Mouse (Mus musculus): Measurements from ENCODE around the gene 1700023F06Rik. TPM values are rescaled to one million over a fixed set of nuclear protein-coding genes. Genes with fewer than 3 reads are reported as not detected.

The 1700023F06Rik gene
- polyA plus RNA-seq, 1 experiment from 2014 or later: not detected

DNA sequence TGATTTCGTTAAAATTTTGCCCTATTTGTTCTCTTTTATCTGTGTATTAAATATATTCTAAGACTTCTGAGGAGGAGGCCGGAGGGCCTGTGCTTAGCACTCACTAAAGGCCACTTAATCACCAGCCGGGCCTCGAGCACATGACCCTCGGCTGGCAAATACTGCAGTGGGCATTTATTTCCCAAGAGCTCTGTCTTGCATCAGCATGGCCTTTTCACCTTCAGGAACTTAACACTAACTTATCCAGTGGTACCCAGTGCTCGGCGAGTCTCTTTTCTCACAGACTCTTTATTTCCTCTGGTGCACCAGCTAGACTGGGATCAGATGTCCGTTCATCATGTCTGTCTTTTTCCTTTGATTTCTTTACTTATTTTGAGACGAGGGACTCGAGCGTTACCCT lies 47.6 kb downstream of the 1700023F06Rik start:
- Histone ChIP-seq H3K36me3 (no peaks in the 10 kb centered on the region), H3K4me1 (peaks cover 19% of the 10 kb centered on the region), H3K9me3 (no peaks in the 10 kb centered on the region), H3K9ac (no peak overlapping the region), H3K27me3 (replicated peaks) (no peaks in the 10 kb centered on the region), H3K4me2 (no peak overlapping the region), H3K4me3 (no peak overlapping the region), H3K27ac (replicated peaks) (no peak overlapping the region)
- WGBS: 87% methylated on average over 11 of the region's 11 CpGs
- no peak for ATAC-seq (ENCODE audit: extremely low read depth, insufficient number of reproducible peaks, low FRiP score, low TSS enrichment)

GRCm38 (mm10) chr11:103158621-103159478 lies 49.5 kb downstream of the 1700023F06Rik start:
- Histone ChIP-seq H3K27me3 (replicated peaks) (no peaks in the 10 kb centered on the region), H3K4me3 (peak overlapping the region; percentile 49), H3K9ac (peak overlapping the region; percentile 72), H3K4me2 (peak overlapping the region; percentile 75), H3K4me1 (peaks cover 14% of the 10 kb centered on the region), H3K9me3 (no peaks in the 10 kb centered on the region), H3K27ac (replicated peaks) (peak overlapping the region; percentile 63; the same call in 1 of the 2 replicates), H3K36me3 (no peaks in the 10 kb centered on the region)
- under 1% methylated on average over 25 of the region's 25 CpGs for WGBS
- ATAC-seq (ENCODE audit: extremely low read depth, insufficient number of reproducible peaks, low FRiP score, low TSS enrichment): peak; percentile 88

- no peaks in the 10 kb centered on the region for H3K36me3 ChIP-seq
- H3K27me3 ChIP-seq (replicated peaks): no peaks in the 10 kb centered on the region
- 84% methylated on average over 4 of the region's 4 CpGs for WGBS
- no peak overlapping the region for H3K9ac ChIP-seq
- H3K9me3 ChIP-seq: no peaks in the 10 kb centered on the region
- no peak overlapping the region for H3K27ac ChIP-seq (replicated peaks)
- H3K4me2 ChIP-seq: no peak overlapping the region
- ATAC-seq (ENCODE audit: extremely low read depth, insufficient number of reproducible peaks, low FRiP score, low TSS enrichment): no peak
- no peak overlapping the region for H3K4me3 ChIP-seq
- H3K4me1 ChIP-seq: peaks cover 8% of the 10 kb centered on the region
Measured at GRCm38 (mm10) chr11:103149771-103150170, 58.6 kb downstream of the 1700023F06Rik start.

Other genes with a start within 250 kb of the 1700023F06Rik start
- gene Nmt1, start 180.4 kb downstream of the 1700023F06Rik start, polyA plus RNA-seq (2015; fragmentation: Nextera tagmentation; extraction: Ambion mirVana): 39.7 and 47.3 TPM in 2 replicates
- gene Dcakd, start 180.2 kb downstream of the 1700023F06Rik start, polyA plus RNA-seq (2015; fragmentation: Nextera tagmentation; extraction: Ambion mirVana): 95.9 and 101 TPM in 2 replicates
- 7.8 and 8.7 TPM in 2 replicates for gene Plcd3, start 106.9 kb downstream of the 1700023F06Rik start, polyA plus RNA-seq (2015; fragmentation: Nextera tagmentation; extraction: Ambion mirVana)
- 12.0 and 14.3 TPM in 2 replicates for gene Acbd4, start 106.9 kb downstream of the 1700023F06Rik start, polyA plus RNA-seq (2015; fragmentation: Nextera tagmentation; extraction: Ambion mirVana)
- 2.8 and 3.0 TPM in 2 replicates for gene Hexim1, start 92.3 kb downstream of the 1700023F06Rik start, polyA plus RNA-seq (2015; fragmentation: Nextera tagmentation; extraction: Ambion mirVana)
- gene Hexim2, start 76.1 kb downstream of the 1700023F06Rik start, polyA plus RNA-seq (2015; fragmentation: Nextera tagmentation; extraction: Ambion mirVana): 5.7 and 6.2 TPM in 2 replicates
- gene Fmnl1, start 37.5 kb downstream of the 1700023F06Rik start, polyA plus RNA-seq (2015; fragmentation: Nextera tagmentation; extraction: Ambion mirVana): 2.0 and 2.6 TPM in 2 replicates
- not detected in 2 replicates for gene Spata32, start 9.9 kb upstream of the 1700023F06Rik start, polyA plus RNA-seq (2015; fragmentation: Nextera tagmentation; extraction: Ambion mirVana)
- gene Map3k14, start 58.9 kb upstream of the 1700023F06Rik start, polyA plus RNA-seq (2015; fragmentation: Nextera tagmentation; extraction: Ambion mirVana): 1.8 and 1.9 TPM in 2 replicates
- gene Arhgap27, start 155.1 kb upstream of the 1700023F06Rik start, polyA plus RNA-seq (2015; fragmentation: Nextera tagmentation; extraction: Ambion mirVana): 5.6 and 5.8 TPM in 2 replicates
- 4.8 and 5.3 TPM in 2 replicates for gene Plekhm1, start 204.1 kb upstream of the 1700023F06Rik start, polyA plus RNA-seq (2015; fragmentation: Nextera tagmentation; extraction: Ambion mirVana)